Mouse (Mus musculus) midbrain, embryonic 14.5 days (tissue): Measurements from ENCODE around the gene Rcbtb1. TPM values are rescaled to one million over a fixed set of nuclear protein-coding genes. Genes with fewer than 3 reads are reported as not detected.

Experiments
- ATAC-seq: fragments of 200-750 bp; cut with Nextera tagmentation; 2 replicates; pipeline ENCODE4 v1.8.0; 2017; ENCODE audit warnings: moderate number of reproducible peaks, moderate library complexity; ENCODE audit not compliant: low FRiP score, low TSS enrichment
- DNase-seq: peaks from one replicate; pipeline ENCODE4 v3.0.0-alpha.2; 2015
- H3K27ac ChIP-seq: fragments of 300-500 bp; sonication (generic); replicated peaks from 2 replicates; pipeline ENCODE4 v1.5.1; 2014; ENCODE audit warnings: mild to moderate bottlenecking, low read depth, low read length, moderate library complexity
- H3K27me3 ChIP-seq: fragments of 300-500 bp; sonication (generic); 2 replicates; pipeline ENCODE4 v1.6.1; 2014; ENCODE audit warnings: low read length, control low read depth, mixed read lengths; ENCODE audit not compliant: control insufficient read depth, insufficient read depth
- H3K36me3 ChIP-seq: fragments of 300-500 bp; sonication (generic); 2 replicates; pipeline ENCODE4 v1.6.1; 2014; ENCODE audit warnings: low read length, control low read depth; ENCODE audit not compliant: control insufficient read depth, insufficient read depth
- H3K4me1 ChIP-seq: fragments of 300-500 bp; sonication (generic); 2 replicates; pipeline ENCODE4 v1.6.1; 2014; ENCODE audit warnings: mild to moderate bottlenecking, antibody characterized with exemption, low read length, control low read depth; ENCODE audit not compliant: control insufficient read depth, insufficient read depth
- H3K4me2 ChIP-seq: fragments of 300-500 bp; sonication (generic); 2 replicates; pipeline ENCODE4 v1.6.1; 2014; ENCODE audit warnings: mild to moderate bottlenecking, low read length, moderate library complexity
- H3K4me3 ChIP-seq: fragments of 300-500 bp; sonication (generic); replicated peaks from 2 replicates; pipeline ENCODE4 v1.5.1; 2014; ENCODE audit warnings: low read depth, low read length
- H3K9ac ChIP-seq: fragments of 300-500 bp; sonication (generic); replicated peaks from 2 replicates; pipeline ENCODE4 v1.6.1; 2014; ENCODE audit warnings: mild to moderate bottlenecking, low read length, moderate library complexity
- H3K9me3 ChIP-seq: fragments of 300-500 bp; sonication (generic); 2 replicates; pipeline ENCODE4 v1.6.1; 2016; ENCODE audit warnings: low read length, control low read depth, mixed read lengths; ENCODE audit not compliant: control insufficient read depth
- WGBS: fragments of 180-500 bp; shearing (Covaris S2); extraction: QIAGEN DNeasy Blood & Tissue Kit; methylation state at CpG from one replicate; pipeline ENCODE4 v1.1.7; 2014; 5-methylcytosine and 5-hydroxymethylcytosine counted together
- polyA plus RNA-seq: library from polyadenylated mRNA; unstranded; fragments of >200 nt; fragmentation: Nextera tagmentation; extraction: Ambion mirVana; gene quantifications from 2 replicates; pipeline ENCODE4 v1.2.1, GENCODE M21; 2014

Gene Rcbtb1
- polyA plus RNA-seq, 1 experiment from 2014 or later, result 79.4 TPM

DNA sequence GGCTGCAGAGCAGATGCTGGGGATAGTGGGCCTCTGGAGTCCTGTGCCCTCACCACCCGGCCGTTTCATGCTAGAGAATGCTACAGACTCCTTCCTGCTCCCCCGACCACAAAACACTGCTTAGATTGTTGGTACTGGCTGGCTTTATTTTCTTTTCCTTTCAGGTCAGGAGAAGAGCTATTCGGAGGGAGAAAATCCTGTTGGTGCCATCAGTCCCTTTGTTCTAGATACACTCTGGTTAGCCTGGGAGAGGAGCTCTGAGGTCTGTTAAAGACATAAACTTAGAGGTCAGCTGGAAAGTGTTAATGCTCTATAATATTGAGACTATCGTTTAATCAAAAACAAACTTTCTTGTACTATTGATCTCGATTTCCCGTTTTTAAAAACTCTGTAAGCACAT lies 4.5 kb downstream of the Rcbtb1 start:
- peak; percentile 45 for DNase-seq
- Histone ChIP-seq H3K4me1 (peaks cover 39% of the 10 kb centered on the region), H3K9me3 (no peaks in the 10 kb centered on the region), H3K4me2 (peak overlapping the region; percentile 88), H3K27ac (peak overlapping the region; percentile 63), H3K4me3 (peak overlapping the region; percentile 8; the same call in 1 of the 2 replicates), H3K9ac (peak overlapping the region; percentile 47), H3K27me3 (no peaks in the 10 kb centered on the region), H3K36me3 (peaks cover 5% of the 10 kb centered on the region; the same call in 1 of the 2 replicates)
- WGBS, result 17% methylated on average over 7 of the region's 7 CpGs
- ATAC-seq, result no peak

- Histone ChIP-seq H3K27me3 (no peaks in the 10 kb centered on the region), H3K9me3 (no peaks in the 10 kb centered on the region), H3K4me1 (peaks cover 39% of the 10 kb centered on the region), H3K36me3 (peaks cover 7% of the 10 kb centered on the region; the same call in 1 of the 2 replicates), H3K4me2 (peak overlapping the region; percentile 88; the same call in 1 of the 2 replicates), H3K4me3 (no peak overlapping the region), H3K9ac (no peak overlapping the region; the same call in 1 of the 2 replicates), H3K27ac (no peak overlapping the region)
- peak; percentile 35 for DNase-seq
- 22% methylated on average over 10 of the region's 10 CpGs for WGBS
- ATAC-seq, result no peak
These were observed 5.1 kb downstream of the Rcbtb1 start for GRCm38 (mm10) chr14:59205976-59206583.

- 92% methylated on average over 7 of the region's 7 CpGs for WGBS
- DNase-seq (no peak), ATAC-seq (no peak)
- no peak overlapping the region for H3K4me2 ChIP-seq
- H3K36me3 ChIP-seq, result peaks cover 18% of the 10 kb centered on the region; the same call in 1 of the 2 replicates
- H3K27me3 ChIP-seq, result no peaks in the 10 kb centered on the region
- no peak overlapping the region for H3K4me3 ChIP-seq
- no peaks in the 10 kb centered on the region for H3K9me3 ChIP-seq
- H3K27ac ChIP-seq, result no peak overlapping the region
- H3K9ac ChIP-seq, result no peak overlapping the region
- peaks cover 22% of the 10 kb centered on the region for H3K4me1 ChIP-seq
These were observed 8.0 kb downstream of the Rcbtb1 start for GRCm38 (mm10) chr14:59209003-59209402.

DNA sequence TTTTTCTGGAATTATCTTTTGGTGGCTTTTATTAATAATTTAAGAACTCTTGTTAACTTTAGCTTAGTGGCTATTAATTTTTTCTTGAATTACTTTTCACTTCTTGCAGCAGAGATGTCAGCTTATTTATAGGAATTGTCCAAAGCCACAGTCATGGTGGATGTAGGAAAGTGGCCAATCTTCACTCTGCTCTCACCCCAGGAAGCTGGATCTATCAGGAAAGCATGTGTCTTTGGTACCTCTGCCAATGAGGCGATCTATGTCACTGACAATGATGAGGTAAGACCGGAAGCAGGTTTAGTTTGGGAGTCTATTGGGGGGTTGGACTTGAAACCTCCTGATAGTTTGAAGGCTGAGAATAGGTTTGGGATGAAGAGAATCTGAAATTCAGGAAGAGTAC lies 8.8 kb downstream of the Rcbtb1 start:
- WGBS, result 97% methylated on average over 2 of the region's 2 CpGs
- Histone ChIP-seq H3K36me3 (peaks cover 22% of the 10 kb centered on the region; the same call in 1 of the 2 replicates), H3K4me2 (no peak overlapping the region), H3K4me3 (no peak overlapping the region), H3K9ac (no peak overlapping the region), H3K9me3 (no peaks in the 10 kb centered on the region), H3K27me3 (no peaks in the 10 kb centered on the region), H3K4me1 (peaks cover 14% of the 10 kb centered on the region), H3K27ac (no peak overlapping the region)
- ATAC-seq, result no peak
- no peak for DNase-seq

DNA sequence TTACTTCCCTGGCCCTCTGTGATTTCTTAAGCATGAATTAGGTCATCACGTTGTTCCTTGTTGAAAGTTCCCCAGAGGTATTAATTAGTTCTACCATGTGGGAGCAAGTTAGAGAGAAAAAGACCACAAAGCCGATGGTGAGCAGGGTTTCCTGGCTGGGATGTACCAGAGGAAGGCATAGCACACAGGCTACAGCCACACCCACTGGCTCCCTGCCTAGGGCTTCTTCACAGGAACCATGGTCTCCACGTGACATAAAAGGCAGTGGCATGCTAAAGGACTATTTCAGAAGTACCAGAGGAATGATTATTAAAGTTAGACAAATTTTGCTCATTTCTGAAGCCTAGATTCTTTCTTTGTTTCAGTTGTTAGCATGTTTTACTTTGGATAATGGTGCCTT lies 18.2 kb downstream of the Rcbtb1 start:
- no peaks in the 10 kb centered on the region for H3K4me1 ChIP-seq
- no peak overlapping the region for H3K27ac ChIP-seq
- H3K9ac ChIP-seq, result no peak overlapping the region
- H3K4me3 ChIP-seq, result no peak overlapping the region
- no peak for DNase-seq
- 83% methylated on average over 3 of the region's 3 CpGs for WGBS
- no peak overlapping the region for H3K4me2 ChIP-seq
- no peak for ATAC-seq
- H3K36me3 ChIP-seq, result peaks cover 80% of the 10 kb centered on the region
- H3K9me3 ChIP-seq, result no peaks in the 10 kb centered on the region
- no peaks in the 10 kb centered on the region for H3K27me3 ChIP-seq

GRCm38 (mm10) chr14:59226240-59226639 lies 25.2 kb downstream of the Rcbtb1 start:
- no peak for ATAC-seq
- no peak for DNase-seq
- no peaks in the 10 kb centered on the region for H3K27me3 ChIP-seq
- no peak overlapping the region for H3K9ac ChIP-seq
- no peaks in the 10 kb centered on the region for H3K9me3 ChIP-seq
- H3K27ac ChIP-seq, result no peak overlapping the region
- H3K4me3 ChIP-seq, result no peak overlapping the region
- no peaks in the 10 kb centered on the region for H3K4me1 ChIP-seq
- no peak overlapping the region for H3K4me2 ChIP-seq
- H3K36me3 ChIP-seq, result peaks cover 93% of the 10 kb centered on the region
- WGBS, result 95% methylated on average over 11 of the region's 11 CpGs

- no peaks in the 10 kb centered on the region for H3K9me3 ChIP-seq
- no peak for ATAC-seq
- peaks cover 95% of the 10 kb centered on the region for H3K36me3 ChIP-seq
- no peak for DNase-seq
- H3K9ac ChIP-seq, result no peak overlapping the region
- no peaks in the 10 kb centered on the region for H3K4me1 ChIP-seq
- H3K4me2 ChIP-seq, result no peak overlapping the region
- no peak overlapping the region for H3K4me3 ChIP-seq
- H3K27ac ChIP-seq, result no peak overlapping the region
- 96% methylated on average over 3 of the region's 3 CpGs for WGBS
- no peaks in the 10 kb centered on the region for H3K27me3 ChIP-seq
These were observed 28.8 kb downstream of the Rcbtb1 start for GRCm38 (mm10) chr14:59229822-59230221.

DNA sequence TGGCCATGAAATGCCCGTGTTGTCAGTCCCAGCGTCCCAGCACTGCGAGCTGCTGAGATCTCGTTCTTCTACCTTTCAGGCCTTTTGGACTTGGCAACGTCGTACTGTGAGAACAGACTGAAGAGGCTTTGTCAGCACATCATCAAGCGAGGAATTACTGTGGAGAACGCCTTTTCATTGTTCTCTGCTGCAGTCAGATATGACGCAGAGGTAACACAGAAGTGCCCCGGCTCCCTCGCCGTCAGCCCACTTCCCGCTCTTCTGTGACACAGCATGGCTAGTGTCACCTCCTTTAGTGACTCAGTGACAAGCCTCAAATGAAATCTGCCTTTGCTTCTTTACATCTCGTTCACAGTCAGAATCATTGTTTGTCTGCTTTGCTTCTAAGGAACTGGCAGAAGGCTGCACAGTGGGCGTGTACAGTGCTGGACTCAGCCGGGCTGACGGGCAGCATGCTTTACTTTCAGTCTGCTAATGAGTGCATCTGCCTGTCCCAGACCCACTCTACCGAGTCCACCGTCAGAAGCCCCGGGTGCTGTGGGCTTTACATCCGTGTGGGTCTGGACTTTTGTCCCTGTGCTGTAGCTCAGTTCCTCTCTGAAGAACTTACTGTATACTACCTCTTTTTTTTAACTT lies 29.4 kb downstream of the Rcbtb1 start:
- 85% methylated on average over 21 of the region's 21 CpGs for WGBS
- Histone ChIP-seq H3K4me3 (no peak overlapping the region), H3K4me1 (no peaks in the 10 kb centered on the region), H3K27ac (no peak overlapping the region), H3K27me3 (no peaks in the 10 kb centered on the region), H3K9me3 (no peaks in the 10 kb centered on the region), H3K36me3 (peaks cover 97% of the 10 kb centered on the region), H3K9ac (no peak overlapping the region), H3K4me2 (no peak overlapping the region)
- DNase-seq, result no peak
- no peak for ATAC-seq

DNA sequence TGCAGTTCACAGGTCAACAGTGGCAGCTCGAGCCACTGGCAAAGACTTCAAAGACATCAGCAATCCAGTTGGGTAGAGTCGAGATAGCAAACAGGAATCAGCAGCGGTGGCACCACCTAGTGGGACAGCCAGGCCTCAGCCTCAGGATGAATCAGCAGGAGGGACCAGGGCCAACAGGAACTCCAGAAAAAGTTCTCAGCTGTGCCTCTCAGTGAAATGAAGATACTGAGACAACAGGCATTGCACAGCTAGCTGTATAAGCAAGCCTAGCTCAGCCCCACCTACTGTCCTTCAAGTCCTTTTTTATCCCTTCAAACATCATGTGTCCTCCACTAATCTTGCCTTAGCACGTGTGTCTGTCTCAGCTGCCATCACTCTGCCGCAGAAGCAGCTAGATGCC lies 31.0 kb downstream of the Rcbtb1 start:
- H3K4me2 ChIP-seq, result no peak overlapping the region
- no peaks in the 10 kb centered on the region for H3K27me3 ChIP-seq
- no peaks in the 10 kb centered on the region for H3K4me1 ChIP-seq
- H3K9ac ChIP-seq, result no peak overlapping the region
- WGBS, result 76% methylated on average over 5 of the region's 5 CpGs
- H3K4me3 ChIP-seq, result no peak overlapping the region
- DNase-seq (peak; percentile 9), ATAC-seq (no peak)
- peaks cover 92% of the 10 kb centered on the region for H3K36me3 ChIP-seq
- no peak overlapping the region for H3K27ac ChIP-seq
- no peaks in the 10 kb centered on the region for H3K9me3 ChIP-seq
